Mouse (Mus musculus) lung, embryonic 15.5 days (tissue): ENCODE measurements around the gene Odf3l1. TPM values are rescaled to one million over a fixed set of nuclear protein-coding genes. Genes with fewer than 3 reads are reported as not detected.
"Not testable (repeated sequence)": the region's sequence is repeated elsewhere in the genome, so short reads cannot be mapped to it uniquely, and the experiment has no call there.

Experiments used
- ATAC-seq: fragments of 200-750 bp; cut with Nextera tagmentation; 2 replicates; pipeline ENCODE4 v1.8.0; 2017; ENCODE audit warnings: moderate number of reproducible peaks, borderline replicate concordance; ENCODE audit not compliant: low FRiP score, low TSS enrichment; ENCODE audit errors: extremely low read depth
- H3K27ac ChIP-seq: fragments of 300-500 bp; sonication (generic); 2 replicates; pipeline ENCODE4 v1.5.1; 2015; ENCODE audit warnings: moderate library complexity, mild to moderate bottlenecking, inconsistent platforms
- H3K27me3 ChIP-seq: fragments of 300-500 bp; sonication (generic); 2 replicates; pipeline ENCODE4 v1.6.1; 2015; ENCODE audit warnings: inconsistent platforms
- H3K36me3 ChIP-seq: fragments of 300-500 bp; sonication (generic); 2 replicates; pipeline ENCODE4 v1.6.1; 2015; ENCODE audit warnings: inconsistent platforms
- H3K4me1 ChIP-seq: fragments of 300-500 bp; sonication (generic); 2 replicates; pipeline ENCODE4 v1.6.1; 2015; ENCODE audit warnings: inconsistent platforms
- H3K4me2 ChIP-seq: fragments of 300-500 bp; sonication (generic); 2 replicates; pipeline ENCODE4 v1.6.1; 2015; ENCODE audit warnings: inconsistent platforms, mild to moderate bottlenecking, moderate library complexity
- H3K4me3 ChIP-seq: fragments of 300-500 bp; sonication (generic); 2 replicates; pipeline ENCODE4 v1.5.1; 2015; ENCODE audit warnings: mild to moderate bottlenecking, inconsistent platforms
- H3K9ac ChIP-seq: fragments of 300-500 bp; sonication (generic); 2 replicates; pipeline ENCODE4 v1.6.1; 2015; ENCODE audit warnings: inconsistent platforms
- H3K9me3 ChIP-seq: fragments of 300-500 bp; sonication (generic); 2 replicates; pipeline ENCODE4 v1.6.1; 2016; ENCODE audit warnings: inconsistent platforms
- WGBS: fragments of 180-500 bp; shearing (Covaris S2); methylation state at CpG from one replicate; pipeline ENCODE4 v1.1.7; 2015; 5-methylcytosine and 5-hydroxymethylcytosine counted together
- polyA plus RNA-seq: library from polyadenylated mRNA; unstranded; fragments of >200 nt; fragmentation: Nextera tagmentation; extraction: Ambion mirVana; gene quantifications from 2 replicates; pipeline ENCODE4 v1.2.1, GENCODE M21; 2015

Odf3l1 gene
- 0.60 and 0.72 TPM in 2 replicates for polyA plus RNA-seq

DNA sequence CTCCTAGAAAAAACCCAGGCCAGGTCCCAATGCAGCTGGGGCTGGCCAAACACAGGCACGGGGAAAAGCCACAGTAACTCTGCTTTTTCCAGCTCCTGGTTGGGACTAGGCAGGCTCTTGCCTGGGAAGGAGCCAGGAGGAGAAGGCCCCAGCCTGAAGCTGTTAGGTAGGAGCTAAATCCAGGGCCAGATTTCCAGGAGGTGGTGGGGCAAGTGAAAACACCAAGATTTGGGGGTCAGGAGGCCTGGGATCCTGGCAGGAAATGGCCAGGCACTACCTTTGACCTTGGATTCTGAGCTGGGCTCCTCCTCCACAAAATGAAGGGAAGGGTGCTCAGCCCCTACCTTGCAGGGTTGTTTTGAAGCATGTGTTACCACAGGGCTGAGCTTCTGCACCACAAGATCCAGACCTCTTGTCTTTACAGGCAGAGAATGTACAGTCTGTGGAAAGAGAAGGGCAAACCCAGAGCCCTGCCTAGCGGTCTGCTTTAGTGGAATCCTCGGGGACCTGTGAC is at the start of gene Odf3l1:
TSS of gene Odf3l1 (minus strand) at position 464 of the 514 bp plus-strand sequence.
- Histone ChIP-seq H3K9me3 (no peaks in the 10 kb centered on the region), H3K4me1 (peaks cover 73% of the 10 kb centered on the region), H3K27ac (peak within 1 kb of the TSS; percentile 51; the same call in 1 of the 2 replicates), H3K4me2 (peak within 1 kb of the TSS; percentile 67), H3K9ac (peak within 1 kb of the TSS; percentile 43), H3K27me3 (0 out of 2 replicates have a peak, but pooled peaks cover 4% of the 10 kb centered on the region), H3K36me3 (no peaks in the 10 kb centered on the region), H3K4me3 (peak within 1 kb of the TSS; percentile 47)
- 5% methylated on average over 3 of the region's 3 CpGs for WGBS
- no peak for ATAC-seq

DNA sequence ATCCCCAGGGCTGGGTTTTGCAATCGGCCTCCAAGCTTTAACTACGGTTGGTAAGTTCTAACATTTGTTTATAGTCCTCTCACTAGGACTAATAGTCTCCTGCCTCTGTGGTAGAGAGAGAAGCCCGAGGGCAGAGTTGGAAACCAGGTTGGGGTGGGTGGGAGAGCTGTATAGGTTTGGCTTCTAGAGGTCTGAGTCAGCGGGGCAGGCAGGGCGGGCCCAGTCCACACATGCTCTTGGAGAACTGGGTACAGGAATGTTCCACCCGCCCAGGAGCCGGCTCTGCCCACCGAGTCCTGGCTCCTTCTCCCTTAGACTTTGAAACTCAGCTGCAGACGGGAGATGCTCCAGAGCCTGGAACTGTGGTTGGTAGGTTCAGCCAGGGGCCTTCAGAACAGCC is 49.5 kb upstream of the Odf3l1 start:
- H3K4me2 ChIP-seq = no peak overlapping the region
- ATAC-seq = no peak
- H3K4me1 ChIP-seq = no peaks in the 10 kb centered on the region
- WGBS = 80% methylated on average over 9 of the region's 9 CpGs
- no peaks in the 10 kb centered on the region for H3K9me3 ChIP-seq
- no peak overlapping the region for H3K9ac ChIP-seq
- no peak overlapping the region for H3K4me3 ChIP-seq
- peaks cover 40% of the 10 kb centered on the region for H3K36me3 ChIP-seq
- H3K27ac ChIP-seq = no peak overlapping the region
- H3K27me3 ChIP-seq = no peaks in the 10 kb centered on the region

DNA sequence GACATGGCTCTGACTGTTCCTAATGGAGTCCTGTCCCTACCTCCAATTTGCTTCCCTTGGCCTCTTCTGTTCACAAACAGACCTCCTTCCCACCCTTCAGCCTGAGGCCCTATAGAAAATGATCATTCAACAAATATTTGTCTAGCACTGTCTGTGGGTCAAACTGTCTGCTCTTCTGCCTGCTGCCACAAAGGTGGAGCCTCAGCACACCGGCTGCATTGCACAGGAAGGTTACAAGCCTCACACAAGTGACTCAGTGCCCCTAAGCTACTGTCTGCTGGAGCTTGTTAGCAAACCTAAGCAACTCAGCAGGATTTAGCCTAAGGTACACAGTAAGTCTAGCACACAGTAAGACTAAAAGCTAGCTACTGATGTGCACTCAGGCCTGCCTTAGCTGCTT is 46.5 kb upstream of the Odf3l1 start:
- Histone ChIP-seq H3K4me1 (no peaks in the 10 kb centered on the region), H3K27ac (no peak overlapping the region), H3K36me3 (peaks cover 11% of the 10 kb centered on the region; the same call in 1 of the 2 replicates), H3K4me3 (no peak overlapping the region), H3K27me3 (no peaks in the 10 kb centered on the region), H3K9me3 (no peaks in the 10 kb centered on the region), H3K9ac (no peak overlapping the region), H3K4me2 (no peak overlapping the region)
- ATAC-seq = no peak
- 14% methylated on average over 1 of the region's 1 CpGs for WGBS

DNA sequence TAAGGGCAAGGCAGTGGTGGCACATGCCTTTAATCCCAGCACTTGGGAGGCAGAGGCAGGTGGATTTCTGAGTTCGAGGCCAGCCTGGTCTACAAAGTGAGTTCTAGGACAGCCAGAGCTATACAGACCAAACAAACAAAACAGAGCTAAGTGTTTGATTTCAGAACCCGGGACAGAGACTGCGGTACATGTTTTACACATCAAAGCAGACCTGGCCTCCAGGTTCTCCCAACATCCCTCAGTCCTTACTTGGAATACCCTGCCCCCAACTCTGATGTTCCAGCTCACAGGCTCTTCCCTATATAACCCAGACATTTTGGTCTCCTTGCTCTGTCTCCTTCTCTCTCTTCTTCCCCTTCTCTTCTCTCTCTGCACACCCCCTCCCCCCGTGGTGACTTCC is 45.5 kb upstream of the Odf3l1 start:
- H3K27ac ChIP-seq, H3K4me1 ChIP-seq, H3K27me3 ChIP-seq, H3K9me3 ChIP-seq, H3K4me3 ChIP-seq, H3K4me2 ChIP-seq, H3K9ac ChIP-seq, H3K36me3 ChIP-seq, ATAC-seq: not testable (repeated sequence)
- 37% methylated on average over 4 of the region's 4 CpGs for WGBS

DNA sequence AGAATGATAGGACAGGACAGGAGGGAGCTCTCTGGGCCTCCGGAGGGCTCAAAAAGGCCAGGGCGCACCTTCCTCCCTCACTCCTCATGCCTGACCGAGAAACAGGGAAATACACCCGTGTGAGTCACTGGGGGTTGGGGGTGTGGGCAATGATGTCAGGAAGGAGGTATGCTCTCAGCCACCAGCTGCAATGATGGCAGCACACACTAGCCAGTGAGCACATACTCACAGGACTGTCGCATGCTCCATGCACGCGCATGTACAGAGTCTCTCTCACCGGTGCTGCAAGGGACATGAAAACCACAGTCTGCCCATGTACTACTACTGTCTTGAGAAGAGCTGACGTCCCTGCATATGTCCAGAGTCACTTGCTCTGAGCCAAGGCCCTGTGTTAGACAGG is 43.1 kb upstream of the Odf3l1 start:
- ATAC-seq = no peak

DNA sequence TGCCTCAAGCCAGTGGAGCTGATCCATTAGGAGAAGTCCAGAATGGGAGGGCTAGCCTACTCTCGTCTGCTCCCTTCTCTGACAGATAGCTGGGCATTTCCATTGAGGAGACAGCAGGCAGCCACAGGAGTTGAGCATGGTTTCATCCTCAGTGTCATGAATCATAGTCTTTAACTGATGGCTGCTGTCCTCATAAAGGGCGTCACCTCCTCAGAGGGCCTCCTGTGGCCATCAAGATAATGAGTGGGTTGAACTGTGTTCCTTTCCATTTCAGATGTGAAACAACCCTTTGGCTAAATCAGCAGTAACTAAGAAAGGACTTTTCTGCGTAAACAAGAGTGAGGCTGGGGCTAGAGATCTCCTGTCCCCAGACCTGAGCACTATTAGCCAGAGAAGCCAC is 39.2 kb upstream of the Odf3l1 start:
- H3K9ac ChIP-seq = no peak overlapping the region
- H3K4me1 ChIP-seq = peaks cover 5% of the 10 kb centered on the region; the same call in 1 of the 2 replicates
- H3K9me3 ChIP-seq = no peaks in the 10 kb centered on the region
- H3K27ac ChIP-seq = no peak overlapping the region
- 83% methylated on average over 3 of the region's 3 CpGs for WGBS
- H3K36me3 ChIP-seq = no peaks in the 10 kb centered on the region
- ATAC-seq = no peak
- no peak overlapping the region for H3K4me2 ChIP-seq
- no peak overlapping the region for H3K4me3 ChIP-seq
- no peaks in the 10 kb centered on the region for H3K27me3 ChIP-seq

More for the DNA sequence above, 43.1 kb upstream of the Odf3l1 start:
- no peak overlapping the region for H3K4me3 ChIP-seq
- WGBS = 70% methylated on average over 9 of the region's 9 CpGs
- no peaks in the 10 kb centered on the region for H3K4me1 ChIP-seq
- no peak overlapping the region for H3K9ac ChIP-seq
- no peaks in the 10 kb centered on the region for H3K36me3 ChIP-seq
- no peaks in the 10 kb centered on the region for H3K9me3 ChIP-seq
- no peak overlapping the region for H3K27ac ChIP-seq
- H3K4me2 ChIP-seq = no peak overlapping the region
- no peaks in the 10 kb centered on the region for H3K27me3 ChIP-seq

DNA sequence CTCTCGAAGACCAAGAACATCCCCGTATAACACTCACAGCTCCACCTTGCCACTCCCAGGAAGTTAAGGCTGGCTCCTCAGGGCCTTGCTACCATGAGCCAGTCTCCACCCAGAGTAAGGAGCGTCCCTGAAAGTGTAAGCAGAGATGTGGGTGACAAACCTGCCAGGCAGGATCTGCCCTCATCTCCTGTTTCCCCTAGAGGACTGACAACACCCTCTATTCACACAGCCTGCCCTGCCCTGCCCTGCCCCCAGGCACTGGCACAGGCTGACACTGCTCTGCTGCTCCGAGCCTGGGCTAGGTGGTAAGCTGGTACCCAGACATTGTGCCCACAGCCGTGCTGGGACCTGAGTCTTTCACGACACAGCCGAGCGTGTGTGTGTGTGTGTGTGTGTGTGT is 36.7 kb upstream of the Odf3l1 start:
- 39% methylated on average over 8 of the region's 8 CpGs for WGBS
- H3K9me3 ChIP-seq = no peaks in the 10 kb centered on the region
- H3K9ac ChIP-seq = no peak overlapping the region
- no peak overlapping the region for H3K4me2 ChIP-seq
- H3K27me3 ChIP-seq = no peaks in the 10 kb centered on the region
- peak overlapping the region; percentile 15; the same call in 1 of the 2 replicates for H3K27ac ChIP-seq
- peak; percentile 61; the same call in 1 of the 2 replicates for ATAC-seq
- H3K36me3 ChIP-seq = no peaks in the 10 kb centered on the region
- H3K4me1 ChIP-seq = peaks cover 5% of the 10 kb centered on the region; the same call in 1 of the 2 replicates
- H3K4me3 ChIP-seq = no peak overlapping the region

DNA sequence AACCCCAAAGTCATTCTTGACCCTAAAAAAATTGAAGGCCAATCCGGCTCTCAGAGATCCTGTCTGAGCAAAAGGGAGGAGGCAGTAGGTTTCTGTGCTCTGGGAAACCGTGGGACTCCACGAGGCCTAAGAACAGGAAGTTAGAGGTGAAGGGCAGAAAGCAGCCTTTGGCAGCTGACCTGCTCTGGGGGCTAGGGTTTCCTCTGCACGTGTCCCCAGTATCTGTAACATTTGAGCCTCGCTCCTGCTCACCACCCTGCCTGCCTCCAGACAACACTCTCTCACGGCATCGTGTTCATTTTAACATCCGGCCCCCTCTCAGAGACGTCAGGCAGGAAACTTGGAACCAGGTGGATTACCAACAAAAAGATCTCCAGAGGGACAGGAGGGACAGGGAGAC is 36.1 kb upstream of the Odf3l1 start:
- no peak for ATAC-seq
- Histone ChIP-seq H3K9me3 (no peaks in the 10 kb centered on the region), H3K27me3 (no peaks in the 10 kb centered on the region), H3K4me2 (no peak overlapping the region), H3K36me3 (no peaks in the 10 kb centered on the region), H3K27ac (peak overlapping the region; percentile 15; the same call in 1 of the 2 replicates), H3K9ac (no peak overlapping the region), H3K4me3 (no peak overlapping the region), H3K4me1 (peaks cover 5% of the 10 kb centered on the region; the same call in 1 of the 2 replicates)
- WGBS = 28% methylated on average over 9 of the region's 9 CpGs

DNA sequence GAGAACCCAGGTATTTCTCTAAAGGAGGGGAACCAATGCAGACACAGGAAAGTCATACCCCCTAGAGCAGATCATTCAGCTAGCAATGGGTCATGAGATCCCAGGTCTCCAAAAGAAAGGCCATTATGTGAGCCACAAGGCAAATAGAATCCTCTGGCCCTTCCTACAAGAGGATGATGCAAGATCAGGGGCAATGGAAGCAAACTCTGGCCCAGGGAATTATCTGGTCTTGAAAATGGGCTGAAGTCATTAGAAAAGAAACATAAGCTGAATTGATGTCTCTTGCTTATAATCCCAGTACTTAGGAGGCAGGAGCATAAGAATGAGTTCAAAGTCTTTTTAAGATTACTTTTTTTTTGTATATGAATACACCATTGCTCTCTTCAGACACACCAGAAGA is 35.6 kb upstream of the Odf3l1 start:
- H3K27me3 ChIP-seq = no peaks in the 10 kb centered on the region
- no peak overlapping the region for H3K27ac ChIP-seq
- no peak for ATAC-seq
- H3K4me3 ChIP-seq = no peak overlapping the region
- peaks cover 5% of the 10 kb centered on the region; the same call in 1 of the 2 replicates for H3K4me1 ChIP-seq
- no peak overlapping the region for H3K4me2 ChIP-seq
- no peaks in the 10 kb centered on the region for H3K36me3 ChIP-seq
- H3K9me3 ChIP-seq = no peaks in the 10 kb centered on the region
- no peak overlapping the region for H3K9ac ChIP-seq

DNA sequence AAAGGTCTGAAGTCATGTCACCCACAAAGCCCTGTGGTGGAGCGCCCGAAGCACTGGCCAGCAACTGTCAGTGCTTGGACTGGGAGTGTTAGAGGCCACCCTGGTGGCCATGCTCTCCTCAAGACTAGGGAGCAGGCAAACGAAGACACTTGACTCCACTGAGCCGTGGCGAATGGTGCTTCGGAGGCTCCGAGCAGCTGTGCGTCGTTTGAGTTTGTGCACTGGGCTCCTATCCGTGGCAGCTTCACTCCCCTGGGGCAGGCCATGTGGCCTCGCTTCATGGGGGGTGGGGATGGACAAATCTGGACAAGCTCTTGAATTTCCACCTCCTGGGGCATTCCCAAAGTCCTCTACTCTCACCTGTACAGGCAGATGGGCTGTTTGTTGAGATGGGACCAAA is 34.9 kb upstream of the Odf3l1 start:
- Histone ChIP-seq H3K4me3 (no peak overlapping the region), H3K36me3 (no peaks in the 10 kb centered on the region), H3K9me3 (no peaks in the 10 kb centered on the region), H3K9ac (no peak overlapping the region), H3K4me2 (no peak overlapping the region), H3K27ac (no peak overlapping the region), H3K4me1 (peaks cover 5% of the 10 kb centered on the region; the same call in 1 of the 2 replicates), H3K27me3 (no peaks in the 10 kb centered on the region)
- 75% methylated on average over 11 of the region's 11 CpGs for WGBS
- ATAC-seq = no peak

DNA sequence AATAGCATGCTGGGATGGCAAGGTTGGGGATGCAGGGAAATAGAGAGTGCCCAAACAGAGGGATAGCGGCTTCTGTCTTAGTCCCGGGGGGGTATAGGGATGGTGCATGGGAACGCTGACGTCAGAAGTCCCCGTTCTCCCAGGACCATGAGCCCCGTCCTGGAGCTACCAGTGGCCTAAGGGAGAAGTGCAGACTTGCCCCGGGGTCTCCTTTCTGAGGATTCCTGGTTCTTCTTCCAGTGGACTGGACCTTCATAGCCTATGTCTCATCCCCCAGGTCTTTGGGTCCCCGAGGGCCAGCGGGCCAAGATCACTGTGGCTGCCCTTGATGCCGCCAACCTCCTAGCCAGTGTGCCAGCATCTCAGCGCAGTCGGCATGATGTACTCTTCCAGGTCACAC is 32.3 kb upstream of the Odf3l1 start:
- no peak for ATAC-seq
- no peak overlapping the region for H3K9ac ChIP-seq
- H3K4me3 ChIP-seq = no peak overlapping the region
- no peaks in the 10 kb centered on the region for H3K36me3 ChIP-seq
- no peaks in the 10 kb centered on the region; the same call in 1 of the 2 replicates for H3K27me3 ChIP-seq
- no peak overlapping the region for H3K27ac ChIP-seq
- H3K4me1 ChIP-seq = peaks cover 18% of the 10 kb centered on the region
- H3K4me2 ChIP-seq = no peak overlapping the region
- WGBS = 84% methylated on average over 12 of the region's 12 CpGs
- H3K9me3 ChIP-seq = no peaks in the 10 kb centered on the region

DNA sequence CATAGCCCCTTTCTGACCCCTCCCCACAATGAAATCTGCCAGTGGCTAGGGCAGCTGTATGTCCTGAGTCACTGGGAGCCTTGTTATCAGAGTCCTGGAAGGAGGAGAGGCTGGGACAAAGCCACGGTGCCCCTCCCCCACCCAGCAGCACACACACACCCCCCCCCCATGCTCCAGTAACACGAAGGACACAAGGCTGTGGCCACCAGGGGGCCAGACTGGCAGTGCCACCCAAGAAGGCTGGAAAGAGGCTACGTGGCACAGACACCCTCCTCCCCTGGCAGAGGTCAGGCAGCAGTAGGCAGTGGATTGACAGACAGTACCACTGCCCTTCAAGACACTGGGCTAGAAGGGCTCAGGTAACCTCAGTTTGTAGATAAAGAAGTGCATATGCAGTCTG is 29.5 kb upstream of the Odf3l1 start:
- no peak overlapping the region for H3K9ac ChIP-seq

More for the DNA sequence above, 29.5 kb upstream of the Odf3l1 start:
- no peak for ATAC-seq
- peaks cover 21% of the 10 kb centered on the region for H3K4me1 ChIP-seq
- H3K4me2 ChIP-seq = no peak overlapping the region
- H3K4me3 ChIP-seq = no peak overlapping the region
- 13% methylated on average over 3 of the region's 3 CpGs for WGBS
- H3K27ac ChIP-seq = no peak overlapping the region
- H3K9me3 ChIP-seq = no peaks in the 10 kb centered on the region
- no peaks in the 10 kb centered on the region; the same call in 1 of the 2 replicates for H3K27me3 ChIP-seq
- H3K36me3 ChIP-seq = no peaks in the 10 kb centered on the region
